ENCODE assay signal across 7 mouse cellular contexts in genomic region chr1:37231295-37231701, GRCm38 (mm10). TPM values are rescaled to one million over a fixed set of nuclear protein-coding genes. Genes with fewer than 3 reads are reported as not detected.
DNase-seq lines count a peak whose midpoint lies in the region; ATAC-seq and TF ChIP-seq lines count a peak whose summit lies in the region.

No protein-coding gene starts in this region.

- 30% methylated on average over 6 of the region's 6 CpGs for WGBS in kidney, postnatal 0 days

- TF ChIP-seq CTCF in kidney, postnatal 0 days (IDR thresholded peaks at IDR 0.05; ENCODE audit: low read depth): no peak

- no peaks in the 10 kb centered on the region for H3K4me1 ChIP-seq in kidney, postnatal 0 days (replicated peaks; ENCODE audit: insufficient read depth, low read length)

- no peak overlapping the region for H3K27ac ChIP-seq in kidney, postnatal 0 days

- no peaks in the 10 kb centered on the region for H3K36me3 ChIP-seq in kidney, postnatal 0 days (ENCODE audit: insufficient read depth, low read length)

- H3K9ac ChIP-seq in kidney, postnatal 0 days (ENCODE audit: low read depth, low read length): no peak overlapping the region

- intact Hi-C loops in left cerebral cortex, postnatal 14 days (cut with DNase I): no loop called here
- intact Hi-C loops in left cerebral cortex, postnatal 10 days (cut with DNase I): no loop called here

- no peak overlapping the region for H3K4me3 ChIP-seq in kidney, postnatal 0 days (replicated peaks; ENCODE audit: low read depth, low read length)

- H3K9me3 ChIP-seq in kidney, postnatal 0 days (replicated peaks; ENCODE audit: low read length): no peaks in the 10 kb centered on the region

- 0 out of 2 replicates have a peak, but pooled peaks have one; percentile 25 for ATAC-seq in kidney, postnatal 0 days (replicated peaks; ENCODE audit: low FRiP score, low read depth)

- H3K27me3 ChIP-seq in kidney, postnatal 0 days (ENCODE audit: insufficient read depth, low read length): no peaks in the 10 kb centered on the region

- peak overlapping the region; percentile 32 for H3K4me2 ChIP-seq in kidney, postnatal 0 days (ENCODE audit: low read length)

- peak; percentile 49 to 62 for DNase-seq in left cerebral cortex, postnatal 14 days (ENCODE audit: low spot score in 2 of 2)
- DNase-seq in left cerebral cortex, postnatal 10 days (ENCODE audit: extremely low spot score in 1 of 2, low spot score in 2 of 2): no peak
- DNase-seq in fibroblast of lung, adult 2 months (ENCODE audit: low read depth): peak; percentile 69
- DNase-seq in kidney, postnatal 0 days (ENCODE audit: low spot score): peak; percentile 76
- peak; percentile 23 for DNase-seq in right cerebral cortex, postnatal 25 days
- no peak for DNase-seq in spleen, postnatal 14 days (ENCODE audit: low spot score in 2 of 2)
- DNase-seq in cerebellum, postnatal 10 days: no peak

RNA-seq across cellular contexts. Expression of gene Cnga3, which starts 17.1 kb away (rescaled TPM):
- under 1 TPM; 0.13 to 0.21 TPM for total RNA-seq in left cerebral cortex, postnatal 14 days (2021)
- total RNA-seq in left cerebral cortex, postnatal 10 days (2021): under 1 TPM; 0.22 to 0.47 TPM
- not detected in 2 replicates for polyA plus RNA-seq in kidney, postnatal 0 days (2015; fragmentation: Nextera tagmentation; extraction: Ambion mirVana)

Comparison
In these comparisons a context has a peak if more than half of its experiments do, and no peak if none do; other contexts are left out.
1. DNase-seq: peak in left cerebral cortex, postnatal 14 days (2 of 2), fibroblast of lung, adult 2 months (single experiment), kidney, postnatal 0 days (single experiment) and right cerebral cortex, postnatal 25 days (single experiment); none in left cerebral cortex, postnatal 10 days (0 of 2), spleen, postnatal 14 days (0 of 2) and cerebellum, postnatal 10 days (0 of 2).